Mouse (Mus musculus) heart, postnatal 25 days (tissue): ENCODE measurements around the gene Pcgf2. TPM values are rescaled to one million over a fixed set of nuclear protein-coding genes. Genes with fewer than 3 reads are reported as not detected.
A peak's percentile ranks its signal among the peaks of the same experiment; 100 is the strongest.

ENCODE experiments used
- DNase-seq: peaks from one replicate; pipeline ENCODE4 v3.0.0; 2022; ENCODE audit warnings: low spot score
- intact Hi-C: fragments of 180-260 bp; cut with DNase I; formaldehyde crosslinking; loops from one replicate; pipeline ENCODE4 v1.15.1; 2025
- total RNA-seq, 2 experiments: library from RNA; stranded (reverse); gene quantifications; 2 replicates each; pipeline ENCODE4 v1.2.3; 2021

The Pcgf2 gene
- total RNA-seq, 2 experiments from 2014 or later: 6.2 to 6.4 TPM

DNA sequence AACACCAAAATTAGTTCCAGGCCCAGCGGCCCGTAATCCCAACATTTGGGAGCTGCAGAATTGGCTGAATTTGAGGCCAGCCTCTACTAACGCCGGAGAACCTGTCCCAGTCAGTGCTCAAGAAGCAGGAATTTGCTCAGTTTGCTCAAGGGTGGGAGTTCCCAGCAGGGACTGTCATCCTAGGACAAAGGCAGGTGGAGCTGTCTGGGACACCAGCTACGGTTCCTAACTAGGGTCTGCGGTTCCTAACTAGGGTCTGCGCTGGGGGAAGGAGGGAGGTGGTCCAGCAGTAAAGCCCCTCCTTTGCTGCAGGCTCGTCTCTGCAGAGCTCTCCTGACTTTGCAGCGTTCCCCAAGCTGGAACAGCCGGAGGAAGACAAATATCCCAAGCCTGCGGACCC, 27.1 kb downstream of the Pcgf2 start:
- intact Hi-C loops: no loop called here
- no peak for DNase-seq

DNA sequence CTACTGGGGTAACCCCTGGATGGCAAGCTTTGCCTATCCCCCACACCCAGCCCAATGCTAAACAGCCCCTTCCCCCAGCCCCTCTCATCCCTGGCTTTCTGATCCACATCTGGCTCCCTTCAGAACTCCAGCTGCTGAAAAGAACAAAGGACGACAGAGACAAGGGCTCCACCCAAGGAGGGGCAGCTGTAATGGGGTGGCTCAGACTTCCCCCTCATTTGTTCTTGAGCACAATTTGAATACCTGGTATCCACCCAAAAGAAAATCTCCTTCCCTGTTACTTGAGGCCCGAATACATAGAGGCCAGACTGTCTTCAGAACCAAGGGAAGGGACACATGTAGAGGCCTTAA, 29.1 kb downstream of the Pcgf2 start:
- intact Hi-C loops: no loop called here

DNA sequence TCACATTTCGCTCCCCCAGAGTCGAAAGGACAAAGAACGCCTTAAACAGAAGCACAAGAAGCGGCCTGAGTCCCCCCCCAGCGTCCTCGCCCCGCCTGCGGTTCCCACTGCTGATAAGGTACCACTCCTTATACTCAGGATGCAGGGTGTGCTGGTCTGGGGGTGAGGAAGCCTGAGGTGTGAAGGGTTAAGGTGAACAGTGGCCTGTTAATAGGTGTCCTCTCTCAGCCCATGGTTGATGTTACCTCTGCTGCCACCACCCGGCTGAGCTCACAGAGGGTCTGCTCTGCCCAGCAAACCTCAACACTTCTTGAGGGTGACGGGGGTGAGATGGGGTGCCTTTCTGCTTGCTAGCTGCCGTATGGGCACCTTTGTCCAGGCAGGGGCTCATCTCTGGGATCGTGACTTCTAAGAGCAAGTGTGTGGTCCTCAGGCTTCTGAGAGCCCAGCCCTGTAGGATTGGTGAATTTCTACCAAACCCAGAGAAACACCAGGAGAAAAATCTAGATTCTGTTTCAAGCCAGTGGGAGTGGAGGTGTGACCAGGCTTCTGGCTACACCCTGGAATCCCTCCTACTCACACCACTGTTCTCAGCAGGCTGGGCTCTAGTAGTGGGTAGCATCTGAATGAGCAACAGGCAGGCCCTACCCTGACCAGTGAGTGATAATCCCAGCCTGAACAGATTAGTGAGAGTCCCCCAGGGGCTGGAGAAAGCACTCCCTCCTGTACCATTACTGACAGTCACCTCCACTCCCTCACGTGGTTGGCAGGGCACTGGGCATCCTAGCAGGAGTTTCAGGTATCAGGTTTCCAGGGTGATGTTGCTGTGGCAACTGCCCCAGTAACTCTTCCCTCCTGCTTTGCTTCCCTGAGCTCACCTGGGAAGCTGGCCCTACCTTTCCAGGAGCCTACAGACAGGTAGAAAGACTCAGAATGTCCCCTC, 29.8 kb downstream of the Pcgf2 start:
- intact Hi-C loops: no loop called here
- no peak for DNase-seq

More for the DNA sequence above, 29.1 kb downstream of the Pcgf2 start:
- DNase-seq: no peak

DNA sequence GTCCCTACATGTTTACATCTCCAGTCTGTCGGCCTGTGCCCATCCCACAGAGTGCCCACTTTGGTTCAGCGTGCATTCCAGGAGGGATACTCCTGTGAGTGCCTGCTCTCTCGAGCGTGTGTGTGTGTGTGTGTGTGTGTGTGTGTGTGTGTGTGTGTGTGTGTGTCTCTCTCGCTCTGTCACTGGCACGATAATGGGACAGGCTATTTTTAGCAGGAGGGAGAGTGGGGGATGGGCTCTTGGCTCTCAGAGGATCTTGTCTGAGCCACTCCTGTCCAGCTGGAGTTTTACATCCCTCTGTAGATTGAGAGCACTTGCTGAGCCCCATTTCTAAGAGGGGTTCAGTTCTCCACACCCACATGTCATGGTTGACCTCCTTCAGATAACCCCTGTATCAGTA, 30.5 kb downstream of the Pcgf2 start:
- DNase-seq: no peak
- intact Hi-C loops: no loop called here

DNA sequence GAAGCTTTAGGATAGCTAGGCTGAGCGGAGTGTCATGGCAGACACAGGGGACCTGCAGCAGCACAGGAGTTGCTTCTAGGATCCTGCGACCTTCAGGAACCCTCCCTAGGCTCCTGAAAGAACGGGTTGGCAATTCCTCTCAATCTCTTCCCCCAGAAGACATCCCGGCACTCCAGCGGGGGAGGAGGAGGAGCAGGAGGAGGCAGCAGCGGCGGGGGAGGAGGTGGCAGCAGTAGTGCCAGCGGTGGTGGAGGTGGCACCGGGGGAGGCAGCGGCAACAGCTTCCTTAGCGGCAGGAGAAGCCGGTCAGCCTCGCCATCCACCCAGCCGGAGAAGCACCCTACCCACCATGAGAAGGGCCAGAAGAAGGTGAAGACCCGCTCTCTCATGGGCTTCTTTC, 31.0 kb downstream of the Pcgf2 start:
- intact Hi-C loops: no loop called here
- no peak for DNase-seq

DNA sequence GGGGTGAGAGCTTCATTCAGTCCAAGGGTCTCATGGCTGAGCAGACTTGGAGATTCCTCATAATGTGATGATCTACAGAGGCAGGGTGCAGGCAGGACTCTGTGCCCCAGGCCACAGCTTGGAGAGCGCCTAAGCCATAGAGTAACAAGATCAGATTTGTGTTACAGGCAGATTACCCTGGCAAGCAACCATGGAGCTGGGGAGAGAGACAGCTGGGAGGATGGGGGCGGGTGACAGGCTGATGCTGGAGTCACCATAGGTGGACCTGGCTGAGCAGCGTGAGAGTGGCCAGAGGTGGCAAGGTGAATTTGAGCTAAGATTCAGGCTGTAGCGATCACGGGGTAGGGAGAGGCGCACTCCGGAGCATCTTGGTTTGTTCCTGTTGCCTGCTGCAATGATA, 32.1 kb downstream of the Pcgf2 start:
- no peak for DNase-seq
- intact Hi-C loops: no loop called here

DNA sequence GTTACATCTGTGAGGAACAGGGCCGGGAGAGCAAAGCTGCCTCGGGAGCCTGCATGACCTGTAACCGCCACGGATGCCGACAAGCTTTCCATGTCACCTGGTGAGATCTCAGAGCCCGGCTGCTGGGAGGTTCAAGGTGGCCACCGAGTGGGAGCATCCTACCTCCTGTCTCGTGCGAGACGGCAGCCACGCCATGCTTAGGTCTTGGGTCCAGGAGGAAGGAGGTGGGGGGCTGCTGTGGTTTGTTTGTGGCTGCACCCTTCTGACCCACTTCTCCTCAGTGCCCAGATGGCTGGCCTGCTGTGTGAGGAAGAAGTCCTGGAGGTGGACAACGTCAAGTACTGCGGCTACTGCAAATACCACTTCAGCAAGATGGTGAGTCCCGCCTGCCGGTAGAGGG, 33.5 kb downstream of the Pcgf2 start:
- intact Hi-C loops: no loop called here
- DNase-seq: no peak

DNA sequence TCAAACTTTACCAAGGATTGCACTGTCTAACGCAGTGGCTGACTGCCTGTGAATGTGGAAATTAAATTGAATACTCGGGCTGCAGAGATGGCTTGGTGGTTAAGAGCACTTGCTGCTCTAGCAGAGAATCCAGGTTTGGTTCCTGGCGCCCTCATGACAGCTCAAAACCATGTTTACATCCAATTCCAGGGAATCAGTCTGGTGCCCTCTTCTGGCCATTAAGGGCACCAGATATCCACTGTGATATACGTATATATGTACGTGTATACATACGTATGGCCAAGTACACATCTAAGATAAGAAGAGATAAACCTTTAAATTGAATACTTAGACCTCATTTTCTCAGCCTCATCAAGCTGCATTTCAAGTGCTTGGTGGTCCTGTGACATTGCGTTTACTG, 34.1 kb downstream of the Pcgf2 start:
- intact Hi-C loops: no loop called here
- DNase-seq: no peak

DNA sequence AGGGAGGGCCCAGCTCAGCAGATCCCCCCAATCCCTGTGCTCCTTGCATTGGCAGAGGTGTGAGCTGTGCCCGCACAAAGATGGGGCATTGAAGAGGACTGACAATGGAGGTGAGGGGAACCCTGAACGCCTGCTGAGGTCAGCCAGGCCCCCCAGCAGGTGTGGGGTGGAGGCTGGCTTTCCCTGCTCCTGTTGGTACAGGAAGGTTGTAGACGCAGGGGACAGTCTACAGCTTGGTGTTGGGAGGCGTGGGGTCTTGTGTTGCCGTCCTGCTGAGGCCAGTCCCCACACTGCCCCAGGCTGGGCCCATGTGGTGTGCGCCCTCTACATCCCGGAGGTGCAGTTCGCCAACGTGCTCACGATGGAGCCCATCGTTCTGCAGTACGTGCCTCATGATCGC, 34.9 kb downstream of the Pcgf2 start:
- intact Hi-C loops: loop anchor here (2.0 kb wide), 1 partner anchor 19 kb away; the partner anchor contains the start of gene Cisd3
- DNase-seq: no peak

DNA sequence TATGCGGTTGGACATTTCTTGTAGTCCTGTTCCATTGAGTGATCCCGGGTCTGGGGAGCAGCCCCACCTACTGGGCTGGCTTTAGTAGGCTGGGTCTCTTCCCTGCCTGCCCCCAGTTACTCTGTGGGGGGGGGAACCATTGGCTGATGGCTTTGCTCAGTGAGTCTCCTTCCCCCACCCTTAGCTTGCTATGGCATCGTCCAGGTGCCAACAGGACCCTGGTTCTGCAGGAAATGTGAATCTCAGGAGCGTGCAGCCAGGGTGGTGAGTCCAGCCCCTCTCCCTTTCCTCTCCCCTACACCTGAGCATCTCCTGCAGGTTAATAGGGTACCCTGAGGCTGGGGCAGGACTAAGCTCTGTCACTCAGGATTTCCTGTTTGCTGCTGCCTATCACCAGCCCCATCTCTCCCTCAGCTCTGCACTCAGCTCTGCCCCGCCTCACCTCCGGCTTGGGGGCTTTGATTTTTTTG, 35.5 kb downstream of the Pcgf2 start:
- intact Hi-C loops: loop anchor here (2.0 kb wide), 1 partner anchor 20 kb away; the partner anchor contains the start of gene Cisd3

DNA sequence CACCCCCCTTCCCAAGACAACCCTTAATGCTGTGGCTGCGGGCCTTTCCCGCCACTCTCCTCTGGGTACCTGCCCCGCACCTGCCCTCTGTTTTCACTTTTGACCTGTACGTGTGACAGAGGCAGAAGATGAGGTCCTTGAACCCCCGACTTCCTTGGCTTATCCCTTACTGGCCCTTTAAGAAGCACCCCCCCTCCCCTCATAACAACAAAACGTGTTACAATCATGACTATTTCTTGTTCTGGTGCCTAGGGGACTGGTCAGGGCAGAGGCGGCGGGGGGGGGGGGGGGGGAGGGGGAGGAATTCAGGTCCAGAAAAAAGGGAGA, 36.0 kb downstream of the Pcgf2 start:
- DNase-seq: no peak
- intact Hi-C loops: loop anchor here (2.0 kb wide), 1 partner anchor 20 kb away; the partner anchor contains the start of gene Cisd3

More for the DNA sequence above, 35.5 kb downstream of the Pcgf2 start:
- DNase-seq: no peak

DNA sequence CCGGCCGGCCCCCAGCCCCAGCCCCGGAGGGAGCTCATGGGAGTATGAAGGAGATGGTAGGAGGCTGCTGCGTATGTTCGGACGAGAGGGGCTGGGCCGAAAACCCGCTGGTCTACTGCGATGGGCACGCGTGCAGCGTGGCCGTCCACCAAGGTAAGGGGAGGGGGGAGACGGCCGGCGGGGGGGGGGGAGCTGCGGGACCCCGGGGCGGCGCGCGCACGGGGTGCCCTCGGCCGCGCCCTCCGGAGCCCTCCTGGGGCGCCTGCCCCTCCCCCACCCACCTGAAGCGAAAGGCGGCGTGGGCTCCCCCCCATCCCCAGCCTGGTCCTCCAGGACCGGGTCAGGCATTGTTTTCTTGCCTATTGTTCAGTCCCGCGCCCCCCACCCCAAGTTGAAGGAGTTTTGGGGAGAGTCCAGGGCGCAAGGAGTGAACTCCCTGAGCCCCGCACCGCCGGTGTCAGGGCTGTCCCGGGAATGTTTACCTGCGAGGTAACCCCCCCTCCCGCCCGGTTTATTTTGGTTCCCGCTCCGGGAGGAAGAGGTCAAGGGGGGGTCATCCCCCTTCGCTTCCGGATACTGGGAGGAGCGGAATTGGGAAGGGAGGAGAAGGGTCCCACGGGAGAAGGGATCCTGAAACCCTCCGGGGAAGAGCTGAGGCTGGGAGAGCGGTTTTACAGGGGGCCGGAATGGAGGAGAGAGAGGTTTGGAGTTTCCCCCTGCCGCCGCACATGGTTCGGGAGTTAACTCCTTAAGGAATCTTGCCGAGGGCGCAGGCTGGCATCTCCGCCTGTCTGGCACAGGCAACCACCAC, 36.6 kb downstream of the Pcgf2 start:
- DNase-seq: no peak
- intact Hi-C loops: loop anchor here (2.0 kb wide), 1 partner anchor 21 kb away; the partner anchor contains the start of gene Cisd3

DNA sequence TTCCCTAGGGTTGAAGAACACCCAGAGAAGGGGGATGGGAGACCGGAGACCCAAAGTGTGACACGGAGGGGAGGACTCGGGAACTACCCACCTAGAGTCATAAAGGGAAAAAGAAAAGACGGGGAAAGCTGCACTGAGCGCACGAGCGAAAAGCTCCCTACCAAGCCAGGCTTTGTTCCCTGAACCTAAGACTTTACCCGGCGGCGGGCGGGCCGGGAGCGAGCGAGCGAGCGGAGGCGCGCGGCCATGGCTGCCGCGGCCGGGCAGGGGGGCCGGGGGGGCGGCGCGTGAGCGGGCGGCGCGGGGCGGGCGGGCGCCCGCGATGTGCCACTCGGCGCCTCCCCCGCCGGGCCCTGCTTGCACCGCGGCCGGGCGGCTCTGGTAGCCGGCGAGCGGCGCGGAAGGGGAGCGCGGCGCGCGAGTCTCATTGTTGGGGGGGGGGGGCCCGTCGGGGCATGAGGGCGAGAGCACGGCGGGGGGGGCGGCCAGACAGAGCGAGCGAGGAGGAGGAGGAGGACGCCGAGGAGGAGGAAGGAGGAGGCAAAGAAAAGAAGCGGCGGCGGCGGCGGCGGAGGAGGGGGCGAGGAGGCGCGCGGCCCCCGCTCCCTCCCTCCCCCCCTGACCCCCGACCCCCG, 37.3 kb downstream of the Pcgf2 start, which contains the start of gene Mllt6:
Gene Mllt6, plus strand, starts transcription at position 522 of the 635 bp plus-strand sequence.
- DNase-seq: peak; percentile 55
- intact Hi-C loops: no loop called here

DNA sequence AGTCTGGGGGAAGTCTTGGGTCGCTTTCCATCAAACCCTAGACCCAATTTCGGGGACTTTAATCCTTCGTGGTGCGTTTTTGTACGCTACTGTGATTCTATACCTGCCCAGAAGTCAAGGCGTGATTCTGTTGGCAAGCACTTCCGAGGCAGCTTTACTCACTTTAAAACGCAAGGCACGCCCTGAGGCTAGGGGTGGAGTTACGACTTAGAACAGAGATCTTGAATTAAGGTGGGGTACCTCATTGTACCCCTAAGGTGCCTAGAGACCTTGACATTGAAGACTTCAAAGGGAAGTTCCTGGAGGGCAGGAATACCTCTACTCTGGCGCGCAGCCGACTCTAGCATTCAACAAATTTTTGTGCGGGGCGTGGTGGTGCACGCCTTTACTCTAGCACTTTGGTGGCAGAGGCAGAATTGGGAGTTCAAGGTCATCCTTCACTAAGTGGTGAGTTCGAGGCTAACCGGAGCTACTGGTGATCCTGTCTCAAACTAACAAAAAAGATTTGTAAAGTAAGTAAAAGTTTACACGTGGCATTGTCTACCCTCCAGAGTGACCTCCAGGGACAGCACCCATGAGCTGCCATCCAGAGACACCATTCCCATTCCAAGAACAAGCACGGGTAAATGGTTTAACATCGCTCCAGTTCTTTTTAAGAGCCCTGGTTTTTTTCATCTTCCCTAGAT, 37.9 kb downstream of the Pcgf2 start:
- intact Hi-C loops: no loop called here
- DNase-seq: no peak

DNA sequence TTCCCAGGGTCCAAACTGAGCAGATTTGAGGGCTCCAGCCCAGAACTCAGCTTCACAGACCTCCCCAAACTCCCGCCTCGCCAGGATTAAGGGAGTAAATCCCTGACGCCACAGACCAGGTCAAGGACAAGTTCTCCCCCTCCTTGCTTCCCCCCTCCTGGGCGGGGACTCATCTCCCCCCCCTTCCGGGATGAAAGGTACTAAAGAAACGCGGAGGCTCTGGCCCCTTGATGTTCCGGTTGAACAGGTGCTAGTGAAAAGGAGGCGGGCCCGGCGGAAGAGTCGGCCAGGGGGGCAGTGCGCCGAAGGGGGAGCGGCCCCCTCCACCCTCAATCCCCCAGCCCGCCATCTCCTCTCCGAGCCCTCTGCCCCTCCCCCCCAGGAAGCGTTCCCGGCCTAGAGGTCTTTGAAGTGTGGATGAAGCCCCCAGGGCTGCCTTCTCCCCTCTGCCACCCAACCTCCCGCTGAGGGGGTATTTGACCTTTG, 38.6 kb downstream of the Pcgf2 start:
- DNase-seq: no peak

DNA sequence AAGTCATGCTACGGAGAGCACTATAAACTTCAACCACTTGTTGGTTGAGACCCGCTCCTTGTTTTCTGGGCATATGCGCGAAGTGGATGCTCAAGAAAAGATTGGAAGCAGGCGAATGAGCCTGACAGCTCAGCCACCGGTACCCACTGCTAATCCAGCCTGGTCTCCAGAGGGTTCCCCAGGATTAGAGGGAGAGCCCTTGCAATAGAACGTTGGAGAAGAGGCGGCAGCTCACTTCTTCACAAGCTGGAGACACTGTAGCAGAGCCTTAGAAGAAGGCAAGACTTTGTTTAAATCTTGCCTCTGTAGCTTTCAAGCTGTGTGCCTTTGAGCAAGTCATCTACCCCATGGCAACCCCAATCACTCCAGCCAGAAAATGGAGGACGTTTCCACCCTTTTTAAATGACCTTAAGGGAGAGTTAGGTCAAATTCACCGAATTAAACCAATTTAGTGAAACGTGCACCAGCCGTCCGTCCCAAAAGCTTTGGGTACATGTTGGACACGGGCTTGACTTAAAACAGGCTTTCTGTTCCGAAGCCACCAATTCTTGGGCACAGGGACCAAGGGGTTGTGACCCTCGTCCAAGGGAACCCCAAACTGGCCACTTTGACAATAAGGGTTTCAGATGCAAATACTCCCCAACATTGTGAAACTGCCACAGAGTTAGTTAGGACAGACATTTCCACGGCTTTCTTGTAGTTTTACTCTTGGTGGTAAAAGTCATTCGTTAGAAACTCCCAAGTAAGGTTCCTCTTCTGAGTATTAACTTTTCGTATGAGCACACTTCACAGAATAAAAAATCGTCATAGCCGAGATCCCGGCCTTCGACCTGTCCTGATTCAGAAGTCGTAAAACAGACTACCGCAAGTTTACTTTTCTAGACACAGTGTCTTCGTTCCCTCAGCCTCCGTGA, 39.3 kb downstream of the Pcgf2 start:
- intact Hi-C loops: no loop called here
- no peak for DNase-seq

More for the DNA sequence above, 38.6 kb downstream of the Pcgf2 start:
- intact Hi-C loops: no loop called here

DNA sequence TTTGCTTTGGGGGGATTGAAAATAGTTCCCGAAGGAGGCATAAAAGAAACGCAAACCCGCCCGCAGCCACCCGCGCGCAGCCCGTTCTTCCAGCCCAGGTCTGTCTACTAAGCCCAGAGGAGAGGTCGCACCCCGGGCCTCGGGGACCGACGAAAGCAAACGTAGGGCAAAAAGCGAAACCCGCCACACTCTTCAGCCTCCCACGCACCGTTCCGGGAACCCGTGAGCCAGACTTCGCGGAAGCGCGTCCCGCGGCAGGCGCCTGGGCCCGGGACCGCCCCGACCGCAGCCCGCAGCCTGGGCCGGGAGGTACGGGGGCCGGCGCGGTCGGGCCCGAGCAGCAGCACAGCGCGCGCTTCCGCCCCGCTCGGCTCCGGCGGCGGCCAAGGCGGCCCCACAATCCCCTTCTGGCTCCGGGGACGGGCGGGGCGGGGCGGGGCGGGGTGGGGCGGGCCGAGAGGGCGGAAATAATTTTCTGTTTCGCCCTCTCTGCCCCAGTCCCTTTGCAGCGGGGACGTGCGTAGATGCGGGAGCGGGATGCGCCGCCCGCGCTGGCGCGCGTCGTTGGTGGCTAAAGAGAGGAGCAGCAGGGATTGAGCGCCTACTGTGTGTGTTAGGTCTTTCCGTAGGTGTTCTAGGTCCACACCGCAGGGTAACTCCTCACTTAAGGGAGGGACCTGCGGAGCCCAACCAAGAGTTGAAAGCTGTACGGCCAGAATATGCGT, 40.1 kb downstream of the Pcgf2 start:
- DNase-seq: peak; percentile 64
- intact Hi-C loops: no loop called here
